Mouse (Mus musculus) thymus, postnatal 25 days (tissue): ENCODE data around the gene Gpr173.
"Not testable (repeated sequence)": the region's sequence is repeated elsewhere in the genome, so short reads cannot be mapped to it uniquely, and the experiment has no call there.

Source experiments
- DNase-seq: peaks from one replicate; pipeline ENCODE4 v3.0.0; 2022

Gpr173 gene

GRCm38 (mm10) chrX:152368397-152369273 is at the start of gene Gpr173:
Gene Gpr173, minus strand, starts transcription at chrX:152368704.
- DNase-seq = no peak

GRCm38 (mm10) chrX:152403251-152403650 is 34.7 kb upstream of the Gpr173 start:
- DNase-seq = no peak

DNA sequence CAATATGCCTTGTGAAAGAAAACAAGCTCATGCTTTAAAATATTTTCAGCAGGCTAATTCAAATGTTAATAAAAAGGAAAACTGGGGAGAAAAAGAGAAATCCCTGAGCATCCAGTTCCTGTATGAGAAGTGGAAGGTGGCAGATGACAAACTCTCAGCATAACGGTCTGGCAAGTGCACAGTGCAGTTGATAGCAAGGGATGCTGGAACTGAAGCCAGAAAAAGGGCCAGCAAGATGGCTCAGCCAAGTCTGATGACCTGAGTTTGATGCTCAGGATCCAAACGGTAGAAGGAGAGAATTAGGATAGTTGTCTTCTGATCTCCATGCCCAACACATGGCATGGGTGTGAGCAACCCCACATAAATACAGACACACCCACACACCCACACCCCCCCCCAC is 31.6 kb upstream of the Gpr173 start:
- no peak for DNase-seq

DNA sequence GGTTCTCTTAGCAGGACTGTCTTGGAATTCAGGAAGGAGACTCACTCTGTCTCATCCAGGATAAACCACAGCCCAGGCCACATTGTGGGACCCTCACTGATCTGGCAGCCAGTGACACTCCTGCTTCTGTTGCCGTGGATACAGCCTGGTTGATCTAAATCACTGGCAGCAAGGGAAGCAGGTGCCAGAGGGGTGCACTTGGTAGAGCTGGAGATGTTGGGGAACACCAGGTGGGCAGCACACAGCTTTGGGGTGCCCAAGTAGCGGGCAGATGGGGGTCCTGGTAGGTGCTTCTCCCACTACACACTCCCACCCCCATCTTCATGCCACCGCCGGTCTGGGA is 479 bp downstream of the Gpr173 start:
- DNase-seq = no peak

GRCm38 (mm10) chrX:152366418-152366817 is 2.1 kb downstream of the Gpr173 start:
- DNase-seq = no peak

- peak; percentile 16 for DNase-seq
Observed at GRCm38 (mm10) chrX:152352553-152353153, 15.9 kb downstream of the Gpr173 start.

- DNase-seq = no peak
Observed at GRCm38 (mm10) chrX:152347041-152347440, 21.5 kb downstream of the Gpr173 start.

GRCm38 (mm10) chrX:152346587-152346986 is 21.9 kb downstream of the Gpr173 start:
- DNase-seq = no peak

DNA sequence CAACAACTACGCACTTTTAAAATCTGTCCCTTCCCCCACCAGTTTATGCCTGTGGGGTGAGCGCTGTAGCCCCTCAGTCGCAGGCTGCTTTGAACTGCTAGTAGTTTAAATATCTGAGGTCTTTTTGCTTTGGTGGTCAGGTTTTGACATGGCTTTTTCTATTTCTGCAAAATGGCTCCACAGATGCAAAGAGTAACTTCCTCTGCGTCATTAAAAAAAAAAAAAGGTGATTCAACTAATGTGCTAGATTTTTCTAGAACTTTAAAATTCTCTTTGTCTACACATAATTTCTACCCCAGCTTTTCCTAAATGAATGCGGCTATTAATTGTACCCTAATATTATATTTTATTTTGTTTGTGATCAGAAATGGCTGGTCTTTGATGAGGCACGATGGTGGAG is 25.6 kb downstream of the Gpr173 start:
- DNase-seq = no peak

- peak; percentile 90 for DNase-seq
Observed at GRCm38 (mm10) chrX:152342358-152342901, 26.1 kb downstream of the Gpr173 start, which contains the start of gene Tspyl2. Gene Tspyl2, minus strand, starts transcription at chrX:152342425.

GRCm38 (mm10) chrX:152341496-152341895 is 27.0 kb downstream of the Gpr173 start:
- no peak for DNase-seq

- DNase-seq = peak; percentile 73
Observed at GRCm38 (mm10) chrX:152336546-152337332, 31.8 kb downstream of the Gpr173 start.

DNA sequence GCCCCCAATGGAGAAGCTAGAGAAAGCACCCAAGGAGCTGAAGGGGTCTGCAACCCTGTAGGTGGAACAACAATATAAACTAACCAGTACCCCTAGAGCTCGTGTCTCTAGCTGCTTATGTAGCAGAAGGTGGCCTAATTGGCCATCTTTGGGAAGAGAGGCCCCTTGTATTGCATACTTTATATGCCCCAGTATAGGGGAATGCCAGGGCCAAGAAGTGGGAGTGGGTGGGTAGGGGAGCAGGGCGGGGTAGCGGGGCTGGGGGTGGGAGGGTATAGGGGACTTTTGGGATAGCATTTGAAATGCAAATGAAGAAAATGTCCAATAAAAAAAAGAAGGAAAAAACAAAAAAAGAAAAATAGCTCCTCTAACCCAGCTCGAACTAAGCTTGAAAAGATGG is 32.4 kb downstream of the Gpr173 start:
- DNase-seq = not testable (repeated sequence)

DNA sequence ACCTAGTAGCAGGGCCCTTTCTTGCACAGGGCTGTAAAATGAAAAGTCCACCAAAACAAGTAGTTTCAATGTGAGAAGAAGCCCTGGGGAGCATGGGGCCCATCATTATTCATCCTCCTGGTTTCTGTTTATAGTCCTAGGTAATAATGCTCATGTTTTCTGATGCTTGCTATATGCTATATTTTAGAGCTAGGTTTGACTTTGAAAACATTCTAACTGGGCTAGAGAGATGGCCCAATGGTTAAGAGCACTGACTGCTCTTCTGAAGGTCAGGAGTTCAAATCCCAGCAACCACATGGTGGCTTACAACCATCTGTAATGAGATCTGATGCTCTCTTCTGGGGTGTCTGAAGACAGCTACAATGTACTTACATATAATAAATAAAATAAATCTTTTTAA is 39.1 kb downstream of the Gpr173 start:
- DNase-seq = not testable (repeated sequence)

GRCm38 (mm10) chrX:152327689-152328052 is 40.8 kb downstream of the Gpr173 start:
- DNase-seq = no peak

DNA sequence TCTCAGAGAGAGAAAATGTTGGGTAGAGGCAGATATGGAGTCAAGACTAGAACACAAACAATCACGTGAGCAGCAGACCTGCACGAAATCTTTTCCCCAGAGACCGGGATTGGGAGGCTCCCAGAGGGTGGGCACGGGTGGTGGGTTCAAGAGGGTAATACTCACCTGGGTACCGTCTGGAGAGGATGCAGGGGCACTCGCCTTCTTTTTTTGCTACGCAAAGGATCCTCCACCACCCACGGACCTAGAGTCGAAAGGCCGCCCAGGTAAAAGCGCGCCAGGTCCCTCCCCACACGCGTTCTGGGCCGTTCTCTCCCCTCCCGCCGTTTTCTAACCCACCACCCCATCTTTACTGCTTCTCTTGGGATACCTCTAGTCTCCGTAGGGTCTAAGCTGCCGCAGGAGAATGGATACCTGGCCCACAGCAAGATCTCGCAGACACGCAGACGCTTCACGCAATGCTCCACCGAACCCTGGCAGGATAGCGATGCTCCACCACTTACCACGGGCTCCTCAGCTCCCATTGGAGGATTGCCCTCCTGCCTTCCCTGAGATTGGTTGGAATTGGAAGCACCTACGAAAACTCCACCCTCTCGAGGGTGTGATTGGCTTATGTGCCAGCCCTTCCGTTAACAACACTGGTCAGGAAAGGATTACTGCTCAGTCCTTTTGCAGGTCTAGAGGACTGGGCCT is 41.4 kb downstream of the Gpr173 start, which contains the start of gene Kantr:
Gene Kantr, minus strand, starts transcription at position 500 of the 693 bp plus-strand sequence.
- DNase-seq = peak; percentile 66

GRCm38 (mm10) chrX:152323584-152323983 is 44.9 kb downstream of the Gpr173 start:
- peak; percentile 21 for DNase-seq

DNA sequence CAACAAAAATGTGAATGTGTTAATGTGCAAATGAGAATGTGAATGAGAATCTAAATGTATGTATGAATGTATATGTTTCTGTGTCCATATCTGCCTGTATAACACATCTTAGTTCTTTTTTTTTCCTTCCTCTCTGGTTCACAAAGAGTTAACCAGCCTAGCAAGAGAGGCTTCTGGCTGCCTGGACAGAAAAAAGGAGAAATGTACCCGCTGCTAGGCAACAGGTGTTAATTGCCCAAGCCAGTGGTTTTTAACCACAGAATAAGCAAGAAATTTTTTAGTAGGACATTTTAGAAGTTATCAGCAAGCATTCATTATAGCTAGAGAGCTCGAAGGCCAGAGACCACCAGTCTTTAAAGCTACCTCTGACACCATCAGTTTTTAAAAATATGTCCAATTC is 45.7 kb downstream of the Gpr173 start:
- DNase-seq = no peak

DNA sequence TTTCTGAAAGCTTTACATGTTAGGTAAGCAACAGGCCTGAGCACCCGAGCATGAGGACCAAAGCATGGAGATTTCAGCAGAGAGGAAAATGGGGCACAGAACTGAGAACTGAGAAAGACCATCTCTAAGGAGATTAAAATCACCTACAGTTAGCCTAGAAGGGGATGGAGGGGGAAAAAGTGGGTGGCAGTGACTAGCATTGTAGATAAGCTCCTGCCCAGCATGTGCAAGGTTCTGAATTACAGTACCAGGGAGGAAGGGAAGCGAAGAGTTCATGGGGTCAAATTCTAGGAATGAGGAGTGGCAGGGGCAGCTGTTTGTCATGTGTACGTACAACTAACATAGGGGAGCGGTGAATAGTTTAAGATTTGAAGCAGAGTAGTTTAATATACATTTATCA is 48.0 kb downstream of the Gpr173 start:
- no peak for DNase-seq

DNA sequence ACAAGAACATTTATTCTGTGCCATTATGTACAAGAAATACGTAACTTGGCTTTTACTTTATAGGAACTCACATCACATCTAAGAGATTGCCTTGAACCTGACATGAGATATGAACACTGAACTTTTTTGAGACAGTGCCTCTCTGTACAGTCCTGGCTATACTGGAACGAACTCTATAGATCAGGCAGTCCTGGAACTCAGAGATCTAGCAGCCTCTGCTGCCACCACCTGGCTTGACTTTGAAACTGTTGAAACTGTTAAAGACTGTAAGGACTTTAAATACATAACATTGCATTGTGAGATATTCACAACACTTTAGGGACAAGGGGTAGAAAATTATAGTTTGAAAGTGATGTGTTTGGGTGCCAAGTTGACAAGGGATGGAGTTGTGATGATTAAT is 60.6 kb downstream of the Gpr173 start:
- peak; percentile 27 for DNase-seq

GRCm38 (mm10) chrX:152307371-152307770 is 61.1 kb downstream of the Gpr173 start:
- no peak for DNase-seq

DNA sequence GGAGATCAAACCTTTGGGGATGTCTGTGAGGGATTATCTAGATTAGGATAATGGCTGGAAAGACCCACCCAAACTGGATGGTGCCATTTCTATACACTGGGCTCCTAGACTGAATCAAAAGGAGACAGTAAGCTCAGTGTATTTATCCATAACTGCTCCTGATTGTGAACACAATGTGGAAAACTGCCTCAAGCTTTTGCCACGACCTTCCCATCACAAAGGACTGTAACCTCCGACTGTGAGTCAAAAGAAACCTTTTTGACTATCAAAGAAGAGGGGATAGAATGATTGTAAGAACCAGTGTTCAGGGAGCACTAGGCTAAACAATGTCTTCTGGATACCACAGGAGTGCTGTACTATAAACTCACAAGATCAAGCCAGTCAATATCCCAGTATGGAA is 62.3 kb downstream of the Gpr173 start:
- no peak for DNase-seq
